Mouse (Mus musculus) embryonic facial prominence, embryonic 11.5 days (tissue): Measurements from ENCODE around the gene 9530077C05Rik. TPM values are rescaled to one million over a fixed set of nuclear protein-coding genes. Genes with fewer than 3 reads are reported as not detected.

Source experiments
- ATAC-seq: fragments of 200-750 bp; cut with Nextera tagmentation; replicated peaks from 2 replicates; pipeline ENCODE4 v1.8.0; 2017; ENCODE audit warnings: low read depth; ENCODE audit not compliant: insufficient number of reproducible peaks, low FRiP score, low TSS enrichment
- DNase-seq: peaks from one replicate; pipeline ENCODE4 v3.0.0-alpha.2; 2015; ENCODE audit warnings: low spot score
- H3K27ac ChIP-seq: fragments of 300-500 bp; sonication (generic); replicated peaks from 2 replicates; pipeline ENCODE4 v1.5.1; 2014; ENCODE audit warnings: mild to moderate bottlenecking, low read depth, low read length, control low read depth
- H3K27me3 ChIP-seq: fragments of 300-500 bp; sonication (generic); 2 replicates; pipeline ENCODE4 v1.6.1; 2014; ENCODE audit warnings: mild to moderate bottlenecking, low read length, moderate library complexity, mixed read lengths; ENCODE audit not compliant: control insufficient read depth, insufficient read depth
- H3K36me3 ChIP-seq: fragments of 300-500 bp; sonication (generic); replicated peaks from 2 replicates; pipeline ENCODE4 v1.6.1; 2014; ENCODE audit warnings: low read depth, mild to moderate bottlenecking, low read length, moderate library complexity, mixed read lengths; ENCODE audit not compliant: control insufficient read depth, insufficient read depth
- H3K4me1 ChIP-seq: fragments of 300-500 bp; sonication (generic); 2 replicates; pipeline ENCODE4 v1.6.1; 2014; ENCODE audit warnings: low read length, mixed read lengths; ENCODE audit not compliant: control insufficient read depth, insufficient read depth
- H3K4me2 ChIP-seq: fragments of 300-500 bp; sonication (generic); 2 replicates; pipeline ENCODE4 v1.6.1; 2014; ENCODE audit warnings: low read depth, mild to moderate bottlenecking, control low read depth, low read length, moderate library complexity
- H3K4me3 ChIP-seq: fragments of 300-500 bp; sonication (generic); 2 replicates; pipeline ENCODE4 v1.5.1; 2014; ENCODE audit warnings: low read depth, low read length, control low read depth
- H3K9ac ChIP-seq: fragments of 300-500 bp; sonication (generic); replicated peaks from 2 replicates; pipeline ENCODE4 v1.6.1; 2014; ENCODE audit warnings: mild to moderate bottlenecking, control low read depth, low read length
- H3K9me3 ChIP-seq: fragments of 300-500 bp; sonication (generic); replicated peaks from 2 replicates; pipeline ENCODE4 v1.6.1; 2016; ENCODE audit warnings: mild to moderate bottlenecking, low read length, inconsistent platforms, mixed read lengths; ENCODE audit not compliant: control insufficient read depth
- WGBS: fragments of 180-500 bp; shearing (Covaris S2); extraction: QIAGEN DNeasy Blood & Tissue Kit; methylation state at CpG from one replicate; pipeline ENCODE4 v1.1.7; 2014; 5-methylcytosine and 5-hydroxymethylcytosine counted together
- polyA plus RNA-seq: library from polyadenylated mRNA; unstranded; fragments of >200 nt; fragmentation: Nextera tagmentation; extraction: Ambion mirVana; gene quantifications from 2 replicates; pipeline ENCODE4 v1.2.1, GENCODE M21; 2014

9530077C05Rik gene
- polyA plus RNA-seq, 1 experiment from 2014 or later, result 8.8 TPM

DNA sequence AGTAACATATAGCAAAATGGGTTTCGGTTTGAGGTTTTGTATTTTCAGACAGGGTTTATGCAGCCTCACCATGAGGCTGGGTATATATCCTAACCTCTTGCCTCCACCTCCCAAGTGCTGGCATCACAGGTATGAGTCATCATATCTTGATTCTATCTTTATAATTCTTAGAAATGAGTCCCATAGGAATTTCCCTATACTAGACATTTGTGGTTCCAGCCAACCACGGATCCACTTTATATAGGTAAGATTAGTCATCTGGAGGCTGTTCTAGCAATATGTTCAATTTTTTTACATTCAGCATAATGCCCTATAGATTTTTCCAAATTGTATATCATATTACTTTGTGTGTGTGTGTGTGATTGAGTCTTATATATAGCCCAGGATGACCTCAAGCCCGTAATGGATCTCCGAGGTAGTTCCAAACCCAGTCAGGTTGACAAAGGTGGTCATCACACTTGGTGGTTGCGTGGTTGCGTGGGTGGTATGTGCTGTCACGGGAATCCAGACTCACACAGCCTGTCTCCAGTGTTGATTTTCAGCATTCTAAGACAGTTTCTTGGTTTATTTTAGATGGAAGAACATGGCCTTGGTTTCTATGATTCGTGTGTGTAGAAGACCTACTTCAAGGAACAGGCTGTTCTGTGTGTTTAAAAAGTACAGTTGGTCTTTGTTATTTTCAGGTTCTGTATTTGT, 72.7 kb downstream of the 9530077C05Rik start:
- Histone ChIP-seq H3K27me3 (no peaks in the 10 kb centered on the region), H3K9ac (no peak overlapping the region), H3K4me2 (no peak overlapping the region), H3K4me1 (no peaks in the 10 kb centered on the region), H3K9me3 (no peaks in the 10 kb centered on the region), H3K36me3 (no peaks in the 10 kb centered on the region), H3K4me3 (no peak overlapping the region), H3K27ac (no peak overlapping the region)
- ATAC-seq (no peak), DNase-seq (no peak)
- 91% methylated on average over 8 of the region's 8 CpGs for WGBS

DNA sequence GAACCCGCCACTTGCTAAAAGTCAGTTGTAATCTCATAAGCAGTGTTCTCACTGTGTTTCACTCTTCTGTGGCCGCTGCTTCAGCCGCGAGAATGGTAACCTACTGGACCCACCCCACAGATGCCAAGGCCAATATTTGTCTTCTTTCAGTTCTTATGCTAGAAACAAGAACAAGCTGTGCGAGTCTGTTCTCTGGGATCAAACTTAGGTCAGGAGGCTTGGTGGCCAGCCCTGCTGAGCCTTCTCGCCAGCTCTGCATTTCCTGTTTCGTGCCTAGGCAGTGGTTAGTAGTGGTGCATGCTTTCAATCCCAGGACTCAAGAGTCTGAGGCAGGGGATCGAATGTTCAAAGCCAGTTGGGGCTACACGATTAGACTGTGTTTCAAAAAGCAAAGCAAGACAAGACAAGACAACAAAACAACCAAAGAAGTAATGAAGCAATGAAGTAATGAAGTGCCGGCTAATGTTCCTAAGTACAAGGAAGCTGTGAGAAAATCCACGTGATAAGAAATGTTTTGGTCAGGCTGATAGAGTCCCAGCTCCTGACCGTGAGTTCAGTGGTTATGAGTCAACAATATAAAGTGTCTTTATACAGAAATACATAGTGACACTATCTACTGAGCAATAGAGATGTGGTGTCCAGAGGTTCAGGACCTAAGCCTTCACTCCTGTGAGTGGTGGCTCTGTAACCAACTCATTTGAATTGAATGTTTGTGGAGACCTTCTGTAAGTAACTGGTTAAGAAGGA, 73.4 kb downstream of the 9530077C05Rik start:
- no peak overlapping the region for H3K27ac ChIP-seq
- DNase-seq (no peak), ATAC-seq (no peak)
- no peaks in the 10 kb centered on the region for H3K9me3 ChIP-seq
- no peaks in the 10 kb centered on the region for H3K36me3 ChIP-seq
- H3K27me3 ChIP-seq, result no peaks in the 10 kb centered on the region
- no peak overlapping the region for H3K4me2 ChIP-seq
- no peak overlapping the region for H3K4me3 ChIP-seq
- H3K9ac ChIP-seq, result no peak overlapping the region
- WGBS, result 81% methylated on average over 12 of the region's 12 CpGs
- H3K4me1 ChIP-seq, result no peaks in the 10 kb centered on the region

DNA sequence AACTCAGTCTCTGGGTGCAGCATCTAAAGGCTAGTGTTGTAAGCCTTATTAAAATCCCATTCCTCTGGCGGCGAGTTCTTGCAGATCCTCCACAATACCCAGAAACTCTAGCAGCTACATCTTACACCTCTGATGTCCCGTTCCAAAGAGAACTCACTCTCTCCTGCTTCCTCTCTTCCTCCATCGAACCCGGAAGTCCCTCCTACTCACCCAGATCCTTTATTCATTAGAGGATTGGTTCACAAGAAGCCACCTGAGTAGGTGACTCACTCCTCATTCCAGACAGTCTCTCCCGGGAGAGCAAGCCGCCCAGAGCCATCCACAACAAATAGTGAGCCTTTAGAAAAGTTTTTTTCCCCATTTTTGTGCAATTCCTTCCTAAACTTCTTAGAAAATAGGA, 74.9 kb downstream of the 9530077C05Rik start:
- H3K27me3 ChIP-seq, result no peaks in the 10 kb centered on the region
- no peak overlapping the region for H3K4me2 ChIP-seq
- H3K4me1 ChIP-seq, result no peaks in the 10 kb centered on the region
- H3K36me3 ChIP-seq, result no peaks in the 10 kb centered on the region
- no peak overlapping the region for H3K9ac ChIP-seq
- no peaks in the 10 kb centered on the region for H3K9me3 ChIP-seq
- H3K4me3 ChIP-seq, result no peak overlapping the region
- no peak overlapping the region for H3K27ac ChIP-seq
- WGBS, result 85% methylated on average over 7 of the region's 7 CpGs
- DNase-seq, result no peak
- ATAC-seq, result no peak

DNA sequence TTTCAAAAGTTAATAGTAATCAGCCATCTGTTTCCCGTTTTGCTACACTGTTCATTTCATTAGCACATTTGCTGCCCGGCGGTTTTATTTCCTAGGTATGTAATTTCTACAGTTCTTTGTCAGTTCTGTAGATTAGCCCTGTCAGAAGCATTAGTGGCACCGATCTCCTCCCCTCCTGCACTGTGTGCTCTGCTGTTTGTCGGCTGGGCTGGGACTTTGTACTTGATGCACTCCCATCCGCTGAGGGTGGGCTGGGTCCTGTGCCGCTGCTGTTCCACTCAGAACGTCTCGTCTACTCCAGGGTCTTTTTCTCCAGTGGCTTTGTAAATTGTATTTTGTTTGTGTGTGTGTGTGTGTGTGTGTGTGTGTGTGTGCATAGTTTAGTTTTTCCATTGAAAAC, 77.7 kb downstream of the 9530077C05Rik start:
- WGBS, result 59% methylated on average over 9 of the region's 9 CpGs
- Histone ChIP-seq H3K4me3 (no peak overlapping the region), H3K27me3 (no peaks in the 10 kb centered on the region), H3K9me3 (no peaks in the 10 kb centered on the region), H3K4me2 (no peak overlapping the region), H3K27ac (no peak overlapping the region), H3K4me1 (no peaks in the 10 kb centered on the region), H3K9ac (no peak overlapping the region), H3K36me3 (no peaks in the 10 kb centered on the region)
- ATAC-seq (no peak), DNase-seq (no peak)

Other genes with a start within 250 kb of the 9530077C05Rik start
- gene Zfp872, start 223.4 kb upstream of the 9530077C05Rik start, polyA plus RNA-seq, result 0.10 and 0.11 TPM in 2 replicates
- 9.6 and 11.4 TPM in 2 replicates for gene Zfp809, start 185.8 kb upstream of the 9530077C05Rik start, polyA plus RNA-seq
- 8.6 and 9.6 TPM in 2 replicates for gene Zfp599, start 151.6 kb upstream of the 9530077C05Rik start, polyA plus RNA-seq
- gene Zfp810, start 103.9 kb upstream of the 9530077C05Rik start, polyA plus RNA-seq, result 30.7 and 31.1 TPM in 2 replicates
- 53.9 and 63.4 TPM in 2 replicates for gene Anln, start 22.3 kb upstream of the 9530077C05Rik start, polyA plus RNA-seq
- gene Gm17545, start 42.8 kb downstream of the 9530077C05Rik start, polyA plus RNA-seq, result not detected in 2 replicates
- gene Rp9, start 58.2 kb downstream of the 9530077C05Rik start, polyA plus RNA-seq, result 50.7 and 56.1 TPM in 2 replicates
- 15.0 and 21.1 TPM in 2 replicates for gene Bbs9, start 64.2 kb downstream of the 9530077C05Rik start, polyA plus RNA-seq